12 mouse cellular contexts compared by ENCODE assay signal in the genomic region with DNA sequence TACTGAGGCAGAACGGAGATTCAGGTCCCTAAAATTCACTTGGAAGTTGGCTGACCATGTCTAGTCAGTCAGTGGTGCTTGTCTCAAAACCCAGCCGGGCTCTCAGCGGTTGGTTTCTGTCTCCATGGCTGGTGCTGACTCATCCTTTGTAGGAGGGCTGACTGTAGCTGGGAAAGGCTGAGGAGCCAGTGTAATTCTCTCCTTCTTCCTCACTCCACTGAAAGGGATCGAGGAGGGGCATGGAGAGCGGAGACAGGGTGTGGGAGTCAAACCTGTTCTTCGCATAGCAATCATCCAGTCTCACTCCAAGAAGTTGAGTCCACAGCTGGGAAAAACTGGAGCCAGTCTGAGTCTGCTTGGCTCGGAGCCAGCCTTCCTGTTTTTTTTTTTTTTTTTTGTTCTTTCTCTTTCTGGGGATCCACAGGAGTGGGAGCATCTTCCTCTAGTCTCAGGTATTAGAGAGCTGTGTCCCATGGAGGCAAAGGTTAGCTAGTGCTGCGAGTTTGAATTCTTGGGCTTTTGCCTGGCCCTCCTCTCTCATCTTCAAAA.
A peak's percentile ranks its signal among the peaks of the same experiment; 100 is the strongest.
DNase-seq lines count a peak whose midpoint lies in the region; ATAC-seq and TF ChIP-seq lines count a peak whose summit lies in the region.
"Had no signal": no experiment of that assay in that cellular context is flagged by ENCODE, and none has a peak within 500 bp of the region (broad histone marks: within the 10 kb centered on the region; RNA-seq: fewer than 3 reads in every experiment).

No protein-coding gene starts in this region.

- intact Hi-C loops in left cerebral cortex, postnatal 36 days (cut with DNase I) = loop anchor here (2.0 kb wide), 1 partner anchor 14 kb away; no protein-coding TSS in a partner anchor

- H3K36me3 ChIP-seq in lung, embryonic 14.5 days (ENCODE audit: insufficient read depth) = no peaks in the 10 kb centered on the region
- H3K36me3 ChIP-seq: liver, embryonic 13.5 days had no signal

- H3K4me3 ChIP-seq in lung, embryonic 14.5 days (ENCODE audit: low read depth, low read length) = no peak overlapping the region
- H3K4me3 ChIP-seq: liver, embryonic 13.5 days had no signal

- TF ChIP-seq CTCF in lung, embryonic 14.5 days (IDR thresholded peaks at IDR 0.05; ENCODE audit: low read depth) = no peak

- no peaks in the 10 kb centered on the region for H3K9me3 ChIP-seq in lung, embryonic 14.5 days (ENCODE audit: low read depth, low read length)
- H3K9me3 ChIP-seq: liver, embryonic 13.5 days had no signal

- H3K4me1 ChIP-seq in lung, embryonic 14.5 days (ENCODE audit: insufficient read depth) = no peaks in the 10 kb centered on the region
- H3K4me1 ChIP-seq: liver, embryonic 13.5 days had no signal

- H3K27me3 ChIP-seq in lung, embryonic 14.5 days (ENCODE audit: insufficient read depth, low read length) = 0 out of 2 replicates have a peak, but pooled peaks cover 3% of the 10 kb centered on the region

- no peak overlapping the region for H3K27ac ChIP-seq in lung, embryonic 14.5 days (ENCODE audit: low read depth)
- H3K27ac ChIP-seq: liver, embryonic 13.5 days had no signal

- ATAC-seq in lung, embryonic 14.5 days (ENCODE audit: insufficient read depth) = no peak
- ATAC-seq in megakaryocyte, adult 5-6 weeks (ENCODE audit: poor library complexity, severe bottlenecking) = no peak
- ATAC-seq: forebrain, embryonic 14.5 days had no signal

- H3K9ac ChIP-seq in lung, embryonic 14.5 days = no peak overlapping the region
- H3K9ac ChIP-seq: liver, embryonic 13.5 days had no signal

- no peak overlapping the region for H3K4me2 ChIP-seq in lung, embryonic 14.5 days
- H3K4me2 ChIP-seq: liver, embryonic 13.5 days had no signal

- DNase-seq in lung, embryonic 14.5 days = peak; percentile 33
- no peak for DNase-seq in lung, postnatal 4 days
- peak; percentile 37 for DNase-seq in MN1 (ENCODE audit: low spot score)
- DNase-seq in adrenal gland, adult 8-10 months = peak; percentile 6
- DNase-seq in left cerebral cortex, postnatal 36 days (ENCODE audit: low spot score in 2 of 2) = peak; percentile 64 to 66
- no peak for DNase-seq in spleen, postnatal 14 days (ENCODE audit: low spot score in 2 of 2)
- no peak for DNase-seq in cerebellum, adult 11 months
- DNase-seq: cerebellum, postnatal 36 days; kidney, adult 2 months; liver, embryonic 13.5 days had no signal

- WGBS in lung, embryonic 14.5 days = 47% methylated on average over 8 of the region's 8 CpGs

Comparison
In these comparisons a context has a peak if more than half of its experiments do, and no peak if none do; other contexts are left out.
1. DNase-seq: peak in lung, embryonic 14.5 days (single experiment), MN1 (single experiment), adrenal gland, adult 8-10 months (single experiment) and left cerebral cortex, postnatal 36 days (2 of 2); none in lung, postnatal 4 days (0 of 2), spleen, postnatal 14 days (0 of 2) and cerebellum, adult 11 months (single experiment).